Mouse (Mus musculus) adrenal gland, adult 2 months (tissue): Measurements from ENCODE around the gene Gpr139. TPM values are rescaled to one million over a fixed set of nuclear protein-coding genes. Genes with fewer than 3 reads are reported as not detected.

Experiments
- DNase-seq: peaks from one replicate; pipeline ENCODE4 v3.0.0; 2021
- long read RNA-seq: library from polyadenylated mRNA; stranded (forward); transcript quantifications from one replicate; pipeline ENCODE4 v2.0.0, GENCODE M21; 2021
- polyA plus RNA-seq: library from polyadenylated mRNA; depleted of rRNA; stranded (reverse); fragments of >200 nt; gene quantifications from 2 replicates; pipeline ENCODE4 v1.2.3, GENCODE M21; 2012; rRNA removed
- total RNA-seq, 2 experiments: library from RNA; stranded (reverse); gene quantifications; 2 replicates each; pipeline ENCODE4 v1.2.3; 2021

Gene Gpr139
- total RNA-seq (not detected), polyA plus RNA-seq (not detected in 2 replicates)
- long read RNA-seq = 0 reads

GRCm38 (mm10) chr7:119184341-119185143 is at the start of gene Gpr139:
Gpr139 (minus strand) TSS chr7:119184603.
- DNase-seq = no peak

GRCm38 (mm10) chr7:119230971-119231370 is 46.6 kb upstream of the Gpr139 start:
- no peak for DNase-seq

GRCm38 (mm10) chr7:119222706-119223105 is 38.3 kb upstream of the Gpr139 start:
- no peak for DNase-seq

- DNase-seq = no peak
Measured at GRCm38 (mm10) chr7:119219121-119219520, 34.7 kb upstream of the Gpr139 start.

GRCm38 (mm10) chr7:119207251-119207650 is 22.8 kb upstream of the Gpr139 start:
- no peak for DNase-seq

GRCm38 (mm10) chr7:119186374-119186773 is 2.0 kb upstream of the Gpr139 start:
- DNase-seq = peak; percentile 10

GRCm38 (mm10) chr7:119185181-119185940 is 958 bp upstream of the Gpr139 start:
- no peak for DNase-seq

- DNase-seq = no peak
Measured at GRCm38 (mm10) chr7:119181053-119181452, 3.4 kb downstream of the Gpr139 start.

GRCm38 (mm10) chr7:119160015-119160414 is 24.4 kb downstream of the Gpr139 start:
- no peak for DNase-seq

GRCm38 (mm10) chr7:119111771-119112170 is 72.6 kb downstream of the Gpr139 start:
- DNase-seq = peak; percentile 8

GRCm38 (mm10) chr7:119105878-119106277 is 78.5 kb downstream of the Gpr139 start:
- peak; percentile 64 for DNase-seq

- DNase-seq = no peak
Measured at GRCm38 (mm10) chr7:119096583-119096982, 87.8 kb downstream of the Gpr139 start.

Other genes with a start within 250 kb of the Gpr139 start
- gene Gprc5b, start 189.4 kb downstream of the Gpr139 start, total RNA-seq = 100 to 1,000 TPM; 117 to 125 TPM
- 130 and 137 TPM in 2 replicates for gene Gprc5b, start 189.4 kb downstream of the Gpr139 start, polyA plus RNA-seq